Mouse (Mus musculus) ES-Bruce4 (cell line): ENCODE data around the gene Ppara. TPM values are rescaled to one million over a fixed set of nuclear protein-coding genes. Genes with fewer than 3 reads are reported as not detected.

ENCODE experiments used
- H3K27ac ChIP-seq: 2 replicates; pipeline ENCODE4 v1.5.1; 2012; ENCODE audit warnings: low read length, inconsistent platforms; ENCODE audit not compliant: insufficient read depth
- H3K27me3 ChIP-seq: 2 replicates; pipeline ENCODE4 v1.6.1; 2012; ENCODE audit warnings: mild to moderate bottlenecking, low read length, inconsistent platforms; ENCODE audit not compliant: control insufficient read depth, poor library complexity, insufficient read depth, severe bottlenecking
- H3K36me3 ChIP-seq: 2 replicates; pipeline ENCODE4 v1.6.1; 2012; ENCODE audit warnings: inconsistent platforms, mild to moderate bottlenecking, low read length, moderate library complexity; ENCODE audit not compliant: control insufficient read depth, poor library complexity, insufficient read depth, severe bottlenecking
- H3K4me1 ChIP-seq: one replicate; pipeline ENCODE4 v1.8.1; 2011; ENCODE audit warnings: low read length; ENCODE audit not compliant: control insufficient read depth, insufficient read depth
- H3K4me3 ChIP-seq: 2 replicates; pipeline ENCODE4 v1.5.1; 2011; ENCODE audit warnings: low read depth, mild to moderate bottlenecking, low read length
- H3K9ac ChIP-seq: 2 replicates; pipeline ENCODE4 v1.6.1; 2012; ENCODE audit warnings: low read depth, mild to moderate bottlenecking, inconsistent platforms; ENCODE audit not compliant: poor library complexity, severe bottlenecking
- H3K9me3 ChIP-seq: replicated peaks from 2 replicates; pipeline ENCODE4 v1.6.1; 2012; ENCODE audit warnings: mild to moderate bottlenecking, low read length, inconsistent platforms; ENCODE audit not compliant: control insufficient read depth, poor library complexity, insufficient read depth, severe bottlenecking
- CTCF ChIP-seq: IDR thresholded peaks from one replicate; pipeline ENCODE4 v1.8.1; 2011; ENCODE audit warnings: low read depth, low read length
- EP300 ChIP-seq: IDR thresholded peaks from 2 replicates; pipeline ENCODE4 v1.6.1; 2011; ENCODE audit warnings: low read depth, low read length; ENCODE audit not compliant: insufficient read depth
- POLR2A ChIP-seq: IDR thresholded peaks from one replicate; pipeline ENCODE4 v1.8.1; 2011; ENCODE audit warnings: low read length; ENCODE audit not compliant: insufficient read depth
- polyA plus RNA-seq: library from polyadenylated mRNA; stranded (reverse); fragments of >200 nt; gene quantifications from 2 replicates; pipeline ENCODE4 v1.2.4, GENCODE M21; 2011; ENCODE audit warnings: low read depth; ENCODE audit not compliant: missing spikeins, insufficient read depth, insufficient read length

The Ppara gene
- polyA plus RNA-seq, 1 experiment: 0.28 TPM

DNA sequence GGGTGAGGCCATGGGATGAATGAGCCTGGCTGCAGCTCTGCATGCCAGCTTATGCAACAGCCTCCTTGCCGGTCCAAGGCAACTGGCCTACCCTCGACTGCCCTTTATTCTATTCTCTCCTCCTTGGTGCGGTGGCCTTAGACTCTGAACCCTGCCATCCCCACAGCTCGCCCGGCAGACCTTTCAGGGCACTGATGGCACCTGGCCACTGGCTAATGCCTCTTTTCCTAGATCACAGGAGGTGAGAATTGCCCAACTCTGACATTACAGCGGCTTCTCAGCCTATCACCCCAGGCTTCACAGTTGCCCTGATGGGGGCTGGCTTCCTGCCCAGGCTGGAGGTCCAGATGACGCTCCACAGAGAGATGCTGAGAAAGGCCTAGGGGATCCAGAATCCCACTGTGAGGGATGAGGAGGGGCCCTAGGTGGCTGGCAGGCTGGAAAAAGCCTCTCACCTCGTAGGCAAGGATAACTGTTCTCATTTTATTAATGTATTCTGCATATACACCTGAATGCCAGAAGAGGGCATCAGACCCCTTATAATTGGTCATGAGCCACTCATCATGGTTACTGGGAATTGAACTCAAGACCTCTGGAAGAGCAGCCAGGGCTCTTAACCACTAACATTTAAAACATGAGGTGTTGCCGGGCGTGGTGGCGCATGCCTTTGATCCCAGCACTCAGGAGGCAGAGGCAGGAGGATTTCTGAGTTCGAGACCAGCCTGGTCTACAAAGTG, 117.0 kb downstream of the Ppara start:
- Histone ChIP-seq H3K27ac (no peak overlapping the region), H3K9ac (no peak overlapping the region), H3K4me3 (no peak overlapping the region), H3K4me1 (no peaks in the 10 kb centered on the region), H3K36me3 (no peaks in the 10 kb centered on the region), H3K27me3 (no peaks in the 10 kb centered on the region), H3K9me3 (no peaks in the 10 kb centered on the region)
- TF ChIP-seq EP300 (no peak), CTCF (no peak), POLR2A (no peak)

Other genes with a start within 250 kb of the Ppara start
- not detected in 2 replicates for gene 7530416G11Rik, start 231.8 kb upstream of the Ppara start, polyA plus RNA-seq
- gene Wnt7b, start 152.5 kb upstream of the Ppara start, polyA plus RNA-seq: 29.8 and 30.2 TPM in 2 replicates
- gene Cdpf1, start 76.7 kb downstream of the Ppara start, polyA plus RNA-seq: 18.1 and 19.9 TPM in 2 replicates
- gene Pkdrej, start 86.8 kb downstream of the Ppara start, polyA plus RNA-seq: 0.13 TPM in 1 of 2 replicates, not detected in the other
- 4.4 and 6.3 TPM in 2 replicates for gene Ttc38, start 97.3 kb downstream of the Ppara start, polyA plus RNA-seq
- 134 and 138 TPM in 2 replicates for gene Gtse1, start 124.8 kb downstream of the Ppara start, polyA plus RNA-seq
- 9.1 and 10.0 TPM in 2 replicates for gene Trmu, start 144.3 kb downstream of the Ppara start, polyA plus RNA-seq